Mouse (Mus musculus): ENCODE measurements around the gene Gm17018.

Gm17018 gene

GRCm38 (mm10) chr19:45591704-45592103 lies 31.3 kb downstream of the Gm17018 start:
- peak; percentile 69 to 78 for DNase-seq

GRCm38 (mm10) chr19:45592916-45593315 lies 32.5 kb downstream of the Gm17018 start:
- no peak for DNase-seq

DNA sequence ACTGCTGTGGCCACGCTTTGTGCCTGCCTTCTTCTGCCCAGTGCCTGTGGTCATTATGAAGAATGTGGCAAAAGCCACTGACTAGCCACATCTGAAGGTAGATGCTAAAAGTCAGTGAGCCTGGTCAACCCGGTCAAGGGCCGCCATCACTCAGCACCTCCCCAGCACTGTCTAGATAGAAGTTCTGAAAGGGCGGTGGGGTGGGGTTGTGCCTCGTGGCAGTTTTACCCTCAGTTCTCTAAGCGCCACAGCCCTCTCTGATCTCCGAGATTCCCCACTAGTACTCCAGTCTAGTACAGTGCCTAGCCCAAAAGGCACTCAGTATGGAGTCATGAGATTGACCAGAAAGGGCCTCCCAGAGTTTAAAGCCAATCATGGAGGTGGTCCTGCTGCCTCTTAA lies 33.7 kb downstream of the Gm17018 start:
- no peak for DNase-seq

GRCm38 (mm10) chr19:45595481-45595880 lies 35.1 kb downstream of the Gm17018 start:
- DNase-seq: no peak

DNA sequence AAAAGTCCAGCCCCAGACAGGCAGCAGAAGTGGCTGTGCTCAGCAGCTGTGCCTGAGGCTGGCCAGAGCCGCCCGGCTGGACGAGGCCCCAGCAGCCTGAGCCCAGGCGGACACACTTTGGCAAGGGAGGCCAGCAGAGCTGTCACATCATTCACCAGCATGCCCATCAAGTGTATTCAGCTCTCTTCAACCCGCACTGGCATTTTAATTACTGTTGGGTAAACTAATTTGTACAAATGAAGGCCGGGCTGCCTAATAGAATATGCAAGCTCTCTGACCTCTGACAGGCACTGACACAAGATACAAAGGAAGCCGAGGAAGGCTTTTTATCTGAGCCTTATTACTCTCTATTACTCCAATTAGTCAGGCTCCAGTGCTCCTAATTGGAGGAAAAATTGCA lies 35.6 kb downstream of the Gm17018 start:
- DNase-seq: no peak

DNA sequence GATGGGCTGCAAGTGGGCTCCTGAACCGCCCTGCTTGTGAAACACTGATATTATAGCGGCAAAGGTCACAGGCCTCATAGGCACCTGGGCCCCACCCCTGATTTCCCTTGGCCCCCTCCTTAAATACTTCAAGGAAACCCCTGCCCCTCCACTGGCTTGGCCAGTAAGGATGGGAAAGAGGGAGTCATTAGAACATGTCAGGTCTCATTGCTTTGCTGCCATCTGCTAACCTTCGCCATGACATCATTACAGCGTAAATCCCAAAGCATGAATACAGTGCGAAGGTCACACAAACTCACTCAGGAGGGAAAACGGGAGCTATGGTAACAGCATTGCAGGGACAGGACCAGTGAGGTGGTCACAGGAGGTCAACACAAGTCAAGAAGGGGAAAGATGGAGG lies 36.0 kb downstream of the Gm17018 start:
- DNase-seq: no peak

DNA sequence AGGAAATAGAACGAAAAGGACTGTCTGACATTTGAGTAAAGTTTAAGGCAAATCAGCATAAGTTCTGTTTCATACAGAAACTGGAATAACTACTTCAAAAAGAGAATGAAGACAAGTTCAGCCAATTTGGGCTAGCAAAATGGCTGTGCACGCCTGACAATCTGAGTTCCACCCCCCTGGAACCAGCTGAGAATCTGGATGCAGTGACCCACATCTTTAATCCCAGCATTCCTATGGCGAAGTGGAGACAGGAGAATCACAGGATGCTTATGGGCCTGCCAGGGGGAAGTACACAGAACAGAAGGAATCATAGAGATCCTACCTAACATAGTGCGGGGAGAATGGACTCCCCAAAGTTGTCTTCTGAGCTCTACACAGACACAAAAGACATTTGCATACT lies 36.7 kb downstream of the Gm17018 start:
- DNase-seq: no peak

- no peak for DNase-seq
Observed at GRCm38 (mm10) chr19:45602606-45603005, 42.2 kb downstream of the Gm17018 start.

DNA sequence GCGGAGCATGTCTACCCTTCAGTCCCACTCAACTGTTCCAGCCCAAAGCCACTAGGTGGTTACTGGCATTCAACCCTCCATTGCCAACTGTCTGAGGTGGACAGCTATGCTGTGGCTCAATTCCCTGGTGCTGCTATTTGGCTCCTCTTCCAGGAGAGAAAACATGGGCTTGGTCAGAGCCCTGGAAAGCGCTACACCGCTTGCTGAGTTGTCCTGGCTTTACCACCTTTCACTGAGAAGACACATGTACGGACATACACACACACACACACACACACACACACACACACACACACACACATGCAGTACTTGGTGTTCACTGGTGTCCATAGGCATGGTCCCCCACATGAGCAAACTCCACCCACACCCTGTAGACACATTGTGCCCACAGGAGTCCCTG lies 46.3 kb downstream of the Gm17018 start:
- no peak for DNase-seq

GRCm38 (mm10) chr19:45607479-45607878 lies 47.1 kb downstream of the Gm17018 start:
- DNase-seq: no peak

GRCm38 (mm10) chr19:45608648-45609339 lies 48.4 kb downstream of the Gm17018 start:
- DNase-seq: no peak

GRCm38 (mm10) chr19:45610823-45611222 lies 50.4 kb downstream of the Gm17018 start:
- no peak for DNase-seq

GRCm38 (mm10) chr19:45614375-45614774 lies 54.0 kb downstream of the Gm17018 start:
- DNase-seq: no peak

GRCm38 (mm10) chr19:45614928-45615327 lies 54.5 kb downstream of the Gm17018 start:
- no peak for DNase-seq

GRCm38 (mm10) chr19:45615415-45616213 lies 55.2 kb downstream of the Gm17018 start:
- no peak for DNase-seq

- no peak for DNase-seq
Observed at GRCm38 (mm10) chr19:45616214-45616518, 55.8 kb downstream of the Gm17018 start.

DNA sequence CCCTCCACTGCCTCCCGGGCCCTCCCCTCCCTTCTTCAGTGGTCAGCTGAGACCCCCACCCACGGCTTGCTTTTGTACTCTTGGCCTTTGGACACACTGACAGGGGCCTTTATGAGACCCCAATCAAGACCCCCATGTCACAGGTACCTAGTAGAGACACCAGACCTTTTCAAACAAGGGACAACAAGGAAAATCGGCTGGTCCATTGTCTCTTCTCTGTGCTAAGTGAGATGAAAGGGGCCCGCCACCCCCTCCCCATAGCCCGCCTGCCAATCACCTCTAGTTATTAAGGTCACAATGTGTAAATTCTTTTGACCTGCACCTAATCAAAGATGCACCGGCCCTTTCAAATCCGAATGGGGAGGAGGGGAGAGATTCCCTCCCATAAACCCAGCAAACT lies 56.3 kb downstream of the Gm17018 start:
- DNase-seq: no peak

GRCm38 (mm10) chr19:45618184-45618583 lies 57.8 kb downstream of the Gm17018 start:
- no peak for DNase-seq

DNA sequence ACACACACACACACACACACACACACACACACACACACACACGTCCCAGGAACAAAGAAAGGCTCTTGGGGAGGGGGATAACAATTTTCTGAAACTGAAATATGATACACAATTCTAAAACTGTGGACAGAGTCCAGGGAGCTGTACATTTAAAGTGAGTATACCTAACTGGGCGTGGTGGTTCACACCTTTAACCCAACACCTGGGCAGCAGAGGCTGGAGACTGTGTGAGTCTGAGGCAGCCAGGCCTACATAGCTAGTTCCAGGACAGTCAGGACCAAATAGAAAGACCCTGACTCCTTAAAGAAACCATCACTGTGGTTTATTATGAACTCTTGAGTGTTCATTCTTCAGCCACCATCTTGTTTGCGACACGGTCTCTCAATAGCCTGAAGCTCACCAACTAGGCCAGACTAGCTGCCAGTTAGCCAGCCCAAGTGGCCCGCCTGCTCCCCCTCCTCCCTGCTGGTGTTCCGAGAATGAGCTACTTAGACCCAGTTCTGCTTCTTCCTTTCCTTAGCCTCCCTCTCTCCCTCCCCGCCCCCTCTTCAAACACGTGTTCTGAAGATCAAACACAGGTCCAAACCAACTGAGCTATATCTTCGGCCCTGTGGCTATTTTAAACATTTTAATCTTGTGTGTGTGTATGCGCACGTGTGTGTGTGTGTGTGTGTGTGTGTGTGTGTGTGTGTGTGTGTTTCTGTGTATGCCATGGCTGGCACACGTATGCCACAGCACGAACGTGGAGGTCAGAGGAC lies 59.5 kb downstream of the Gm17018 start:
- no peak for DNase-seq

- DNase-seq: peak; percentile 8 to 22
Observed at GRCm38 (mm10) chr19:45621061-45621460, 60.6 kb downstream of the Gm17018 start.

GRCm38 (mm10) chr19:45622144-45622543 lies 61.7 kb downstream of the Gm17018 start:
- no peak for DNase-seq

DNA sequence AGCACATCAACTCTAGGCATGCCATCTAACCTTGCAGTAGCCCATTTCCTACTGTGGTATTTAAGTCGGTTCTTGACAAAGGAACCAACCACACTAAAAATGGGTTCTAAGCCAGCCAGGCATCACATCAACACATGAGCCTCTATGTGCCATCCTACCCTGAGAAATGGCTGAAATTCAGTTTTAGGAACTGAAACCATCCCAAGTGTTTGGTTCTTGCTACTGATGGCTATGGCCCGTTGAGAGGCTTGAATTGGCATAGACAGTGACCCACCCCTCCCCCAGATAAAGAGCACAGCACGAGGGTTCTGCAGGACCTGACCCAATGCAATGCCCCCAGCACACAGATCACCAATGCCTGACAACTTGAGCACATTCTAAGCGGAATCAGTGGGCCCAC lies 63.3 kb downstream of the Gm17018 start:
- no peak for DNase-seq

DNA sequence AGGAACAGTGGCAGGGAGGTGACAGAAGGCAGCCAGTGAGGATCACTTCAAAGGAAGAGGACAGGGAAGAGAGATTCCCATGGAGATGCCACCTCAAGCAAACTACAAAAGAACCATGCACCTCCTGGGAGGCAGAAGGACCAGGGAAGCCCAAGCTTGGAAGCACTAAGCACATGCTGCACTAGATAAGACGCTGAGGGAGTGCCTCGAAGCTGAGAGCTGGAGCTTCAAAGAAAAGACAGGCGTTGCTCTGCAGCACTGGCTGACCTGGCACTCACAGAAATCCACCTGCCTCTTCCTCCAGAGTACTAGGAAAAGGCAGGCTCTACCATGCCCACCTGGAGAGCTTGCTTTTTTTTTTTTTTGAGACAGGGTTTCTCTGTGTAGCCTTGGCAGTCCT lies 66.6 kb downstream of the Gm17018 start:
- no peak for DNase-seq

GRCm38 (mm10) chr19:45628649-45629048 lies 68.2 kb downstream of the Gm17018 start:
- no peak for DNase-seq

Data from kidney, adult 8-10 months (tissue).